Mouse (Mus musculus): ENCODE measurements around the gene Nr0b2. TPM values are rescaled to one million over a fixed set of nuclear protein-coding genes. Genes with fewer than 3 reads are reported as not detected.

The Nr0b2 gene
- polyA plus RNA-seq, 1 experiment from 2014 or later, result 6.6 TPM

DNA sequence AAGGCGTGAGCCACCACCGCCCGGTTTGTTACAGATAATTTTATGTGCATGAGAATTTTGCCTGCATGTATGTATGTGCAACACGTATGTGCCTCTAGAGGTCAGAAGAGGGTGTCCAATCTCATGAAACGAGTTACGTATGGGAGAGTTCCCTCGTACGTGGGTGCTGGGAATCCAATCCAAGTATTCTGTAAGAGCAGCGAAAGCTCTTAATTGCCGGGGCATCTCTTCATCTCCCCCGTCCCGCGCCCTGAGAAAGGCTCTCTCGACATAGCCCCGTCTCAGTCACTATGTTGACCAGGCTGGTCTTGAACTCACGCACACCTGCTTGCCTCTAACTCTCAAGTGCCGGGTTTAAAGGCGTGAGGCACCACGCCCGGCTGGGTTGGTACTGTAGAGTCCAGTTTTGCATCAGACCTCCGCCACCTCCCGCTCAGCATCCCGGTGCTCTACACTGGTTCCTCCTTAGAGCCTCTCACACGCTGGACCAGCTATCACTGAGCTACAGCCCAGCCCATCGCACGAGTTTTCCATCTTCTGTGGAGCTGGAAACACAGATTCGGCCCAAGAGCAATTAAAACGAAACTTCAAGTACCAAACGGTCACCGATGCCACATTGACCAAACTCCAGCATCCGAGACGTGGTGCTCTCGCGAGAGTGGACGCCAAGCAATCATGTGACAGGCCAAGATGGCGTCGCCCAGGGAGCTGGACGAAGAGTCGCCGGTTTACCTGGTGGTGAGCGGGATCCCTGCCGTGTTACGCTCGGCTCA lies 21.1 kb downstream of the Nr0b2 start, which contains the start of gene Gpatch3:
Gene Gpatch3 (plus strand): TSS at position 676 of the 773 bp plus-strand sequence.
- 6% methylated on average over 44 of the region's 44 CpGs for WGBS
- ATAC-seq (ENCODE audit: insufficient read depth, low FRiP score), result peak; percentile 89
- H3K9ac ChIP-seq (ENCODE audit: low read length), result peak within 1 kb of the TSS; percentile 92
- peak within 1 kb of the TSS; percentile 98 for H3K4me2 ChIP-seq (ENCODE audit: low read depth, low read length)
- peak within 1 kb of the TSS; percentile 94 for H3K4me3 ChIP-seq (replicated peaks; ENCODE audit: low read length)
- H3K9me3 ChIP-seq (replicated peaks; ENCODE audit: control insufficient read depth, low read length), result no peaks in the 10 kb centered on the region
- peaks cover 7% of the 10 kb centered on the region; the same call in 1 of the 2 replicates for H3K4me1 ChIP-seq (ENCODE audit: control insufficient read depth, insufficient read depth, low read length)
- H3K27me3 ChIP-seq (ENCODE audit: control insufficient read depth, insufficient read depth, low read length), result no peaks in the 10 kb centered on the region
- no peaks in the 10 kb centered on the region for H3K36me3 ChIP-seq (ENCODE audit: control insufficient read depth, insufficient read depth, low read length)
- H3K27ac ChIP-seq (ENCODE audit: low read length), result peak within 1 kb of the TSS; percentile 88

DNA sequence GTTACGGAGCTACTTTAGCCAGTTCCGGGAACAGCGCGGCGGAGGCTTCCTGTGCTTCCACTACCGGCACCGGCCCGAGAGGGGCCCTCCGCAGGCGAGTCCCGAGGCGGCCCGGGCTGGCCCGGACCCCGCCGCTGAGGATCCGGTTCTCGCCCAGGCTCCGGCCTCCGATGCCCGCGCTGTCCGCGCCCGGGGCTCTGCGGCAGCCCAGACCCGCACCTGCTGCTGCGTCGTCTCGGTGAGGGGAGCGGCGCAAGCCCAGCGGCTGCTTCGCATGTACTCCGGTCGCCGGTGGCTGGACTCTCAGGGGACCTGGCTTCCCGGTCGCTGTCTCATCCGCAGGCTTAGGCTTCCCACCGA lies 21.6 kb downstream of the Nr0b2 start:
- H3K27ac ChIP-seq (ENCODE audit: low read length), result peak overlapping the region; percentile 88; the same call in 1 of the 2 replicates
- peak; percentile 31 for ATAC-seq (ENCODE audit: insufficient read depth, low FRiP score)
- H3K4me1 ChIP-seq (ENCODE audit: control insufficient read depth, insufficient read depth, low read length), result peaks cover 7% of the 10 kb centered on the region; the same call in 1 of the 2 replicates
- H3K4me3 ChIP-seq (replicated peaks; ENCODE audit: low read length), result peak overlapping the region; percentile 94
- under 1% methylated on average over 41 of the region's 41 CpGs for WGBS
- H3K9ac ChIP-seq (ENCODE audit: low read length), result peak overlapping the region; percentile 92
- H3K9me3 ChIP-seq (replicated peaks; ENCODE audit: control insufficient read depth, low read length), result no peaks in the 10 kb centered on the region
- peak overlapping the region; percentile 98 for H3K4me2 ChIP-seq (ENCODE audit: low read depth, low read length)
- H3K27me3 ChIP-seq (ENCODE audit: control insufficient read depth, insufficient read depth, low read length), result no peaks in the 10 kb centered on the region
- H3K36me3 ChIP-seq (ENCODE audit: control insufficient read depth, insufficient read depth, low read length), result no peaks in the 10 kb centered on the region

DNA sequence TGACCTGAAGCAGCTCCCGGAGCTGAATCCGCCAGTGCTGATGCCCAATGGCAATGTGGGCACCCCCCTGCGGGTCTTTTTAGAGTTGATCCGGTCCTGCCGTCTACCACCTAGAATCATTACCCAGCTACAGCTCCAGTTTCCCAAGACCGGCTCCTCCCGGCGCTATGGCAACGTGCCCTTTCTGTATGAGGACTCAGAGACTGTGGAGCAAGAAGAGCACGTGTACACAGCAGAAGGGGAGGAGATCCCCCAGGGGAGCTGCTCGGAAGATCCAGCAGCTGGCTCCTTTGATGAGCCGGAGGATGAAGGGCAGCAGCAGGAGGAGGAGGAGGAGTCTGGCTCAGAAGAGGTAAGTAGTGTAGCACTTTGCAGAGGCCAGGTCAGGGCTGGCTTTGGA lies 24.8 kb downstream of the Nr0b2 start:
- H3K9me3 ChIP-seq (replicated peaks; ENCODE audit: control insufficient read depth, low read length), result no peaks in the 10 kb centered on the region
- 80% methylated on average over 12 of the region's 12 CpGs for WGBS

DNA sequence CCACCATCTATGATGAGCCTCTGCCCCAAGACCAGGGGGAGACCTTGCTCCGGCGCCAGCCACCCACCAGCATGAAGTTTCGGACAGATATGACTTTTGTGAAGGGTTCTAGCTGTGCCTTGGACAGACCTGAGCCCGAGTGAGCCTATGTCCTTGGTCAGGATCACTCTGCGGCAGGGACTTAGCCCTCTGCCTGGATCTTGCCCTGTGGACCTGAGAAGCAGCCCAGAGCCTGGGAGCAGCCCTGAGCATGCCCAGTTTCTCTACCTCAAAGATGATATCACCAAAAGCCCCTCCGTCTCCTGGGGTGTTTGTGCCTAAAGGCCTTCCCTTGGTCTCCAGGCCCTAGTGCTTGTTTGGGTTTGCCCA lies 30.5 kb downstream of the Nr0b2 start:
- H3K9me3 ChIP-seq (replicated peaks; ENCODE audit: control insufficient read depth, low read length), result no peaks in the 10 kb centered on the region
- H3K27ac ChIP-seq (ENCODE audit: low read length), result peak overlapping the region; percentile 75
- 51% methylated on average over 6 of the region's 6 CpGs for WGBS
- peak overlapping the region; percentile 77 for H3K4me3 ChIP-seq (replicated peaks; ENCODE audit: low read length)
- H3K4me2 ChIP-seq (ENCODE audit: low read depth, low read length), result peak overlapping the region; percentile 89
- H3K36me3 ChIP-seq (ENCODE audit: control insufficient read depth, insufficient read depth, low read length), result peaks cover 12% of the 10 kb centered on the region; the same call in 1 of the 2 replicates
- H3K9ac ChIP-seq (ENCODE audit: low read length), result peak overlapping the region; percentile 90
- ATAC-seq (ENCODE audit: insufficient read depth, low FRiP score), result 0 out of 2 replicates have a peak, but pooled peaks have one; percentile 38
- H3K4me1 ChIP-seq (ENCODE audit: control insufficient read depth, insufficient read depth, low read length), result peaks cover 13% of the 10 kb centered on the region
- H3K27me3 ChIP-seq (ENCODE audit: control insufficient read depth, insufficient read depth, low read length), result no peaks in the 10 kb centered on the region

More for the DNA sequence above, 24.8 kb downstream of the Nr0b2 start:
- Histone ChIP-seq H3K27ac (ENCODE audit: low read length) (no peak overlapping the region), H3K9ac (ENCODE audit: low read length) (no peak overlapping the region), H3K27me3 (ENCODE audit: control insufficient read depth, insufficient read depth, low read length) (no peaks in the 10 kb centered on the region), H3K36me3 (ENCODE audit: control insufficient read depth, insufficient read depth, low read length) (no peaks in the 10 kb centered on the region), H3K4me3 (replicated peaks; ENCODE audit: low read length) (no peak overlapping the region), H3K4me1 (ENCODE audit: control insufficient read depth, insufficient read depth, low read length) (peaks cover 7% of the 10 kb centered on the region; the same call in 1 of the 2 replicates), H3K4me2 (ENCODE audit: low read depth, low read length) (no peak overlapping the region)
- no peak for ATAC-seq (ENCODE audit: insufficient read depth, low FRiP score)

DNA sequence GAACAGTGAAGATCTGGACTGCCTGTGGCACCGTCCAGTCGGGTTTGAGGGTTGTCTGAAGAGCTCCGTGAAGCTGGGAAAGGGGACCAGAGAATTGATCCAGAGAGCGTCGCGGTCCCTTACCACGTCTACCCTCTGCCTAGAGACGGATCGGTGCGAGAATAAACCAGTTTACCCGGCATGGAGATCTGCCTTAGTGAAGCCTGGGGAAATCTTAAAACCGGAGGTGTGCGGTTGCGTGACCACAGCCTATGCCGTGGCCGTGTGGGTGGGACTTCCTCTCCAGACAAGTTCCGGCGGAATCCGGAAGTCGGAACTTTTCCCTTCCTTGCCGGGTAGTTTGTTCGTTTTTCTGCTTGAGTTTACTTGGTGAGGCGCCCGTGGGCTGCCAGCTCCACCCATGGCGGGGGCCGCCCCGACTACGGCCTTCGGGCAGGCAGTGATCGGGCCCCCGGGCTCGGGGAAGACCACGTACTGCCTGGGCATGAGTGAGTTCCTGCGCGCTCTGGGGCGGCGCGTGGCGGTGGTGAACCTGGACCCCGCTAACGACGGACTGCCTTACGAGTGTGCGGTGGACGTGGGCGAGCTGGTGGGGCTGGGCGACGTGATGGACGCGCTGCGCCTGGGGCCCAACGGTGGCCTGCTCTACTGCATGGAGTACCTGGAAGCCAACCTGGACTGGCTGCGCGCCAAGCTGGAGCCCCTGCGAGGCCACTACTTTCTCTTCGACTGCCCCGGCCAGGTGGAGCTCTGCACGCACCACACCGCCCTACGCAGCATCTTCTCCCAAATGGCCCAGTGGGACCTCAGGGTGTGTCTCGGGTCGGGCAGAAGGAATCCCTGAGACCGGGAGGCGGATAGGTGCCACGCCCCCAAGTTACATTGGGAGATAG lies 31.1 kb downstream of the Nr0b2 start, which contains the start of gene Gpn2:
Gene Gpn2 (plus strand): TSS at position 304 of the 893 bp plus-strand sequence.
- H3K36me3 ChIP-seq (ENCODE audit: control insufficient read depth, insufficient read depth, low read length), result peaks cover 12% of the 10 kb centered on the region; the same call in 1 of the 2 replicates
- peak within 1 kb of the TSS; percentile 90 for H3K9ac ChIP-seq (ENCODE audit: low read length)
- H3K4me2 ChIP-seq (ENCODE audit: low read depth, low read length), result peak within 1 kb of the TSS; percentile 89
- peak within 1 kb of the TSS; percentile 75 for H3K27ac ChIP-seq (ENCODE audit: low read length)
- no peaks in the 10 kb centered on the region for H3K27me3 ChIP-seq (ENCODE audit: control insufficient read depth, insufficient read depth, low read length)
- peak within 1 kb of the TSS; percentile 77 for H3K4me3 ChIP-seq (replicated peaks; ENCODE audit: low read length)
- no peaks in the 10 kb centered on the region for H3K9me3 ChIP-seq (replicated peaks; ENCODE audit: control insufficient read depth, low read length)
- peaks cover 13% of the 10 kb centered on the region for H3K4me1 ChIP-seq (ENCODE audit: control insufficient read depth, insufficient read depth, low read length)
- peak; percentile 90 for ATAC-seq (ENCODE audit: insufficient read depth, low FRiP score)
- 1% methylated on average over 65 of the region's 65 CpGs for WGBS

DNA sequence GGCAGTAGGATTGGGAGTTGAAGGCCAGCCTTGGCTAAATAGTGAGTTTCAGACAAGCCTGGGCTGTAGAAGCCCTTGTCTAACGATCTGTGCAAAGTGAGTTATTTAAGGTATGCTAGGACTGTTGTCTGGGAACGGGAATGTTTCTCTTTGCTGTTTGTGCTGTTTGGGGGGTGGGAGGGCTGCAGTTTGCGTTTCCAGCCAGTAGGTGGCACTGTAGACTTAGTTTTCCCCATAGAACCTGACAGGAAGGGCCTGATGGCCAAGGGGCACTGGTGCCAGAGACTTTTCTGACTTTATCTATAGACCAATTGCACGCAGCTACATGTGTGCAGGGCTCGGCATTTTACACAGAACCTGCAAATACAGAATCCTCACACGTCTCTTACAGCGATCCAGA lies 39.4 kb downstream of the Nr0b2 start:
- Histone ChIP-seq H3K27ac (ENCODE audit: low read length) (no peak overlapping the region), H3K27me3 (ENCODE audit: control insufficient read depth, insufficient read depth, low read length) (no peaks in the 10 kb centered on the region), H3K4me2 (ENCODE audit: low read depth, low read length) (no peak overlapping the region), H3K4me1 (ENCODE audit: control insufficient read depth, insufficient read depth, low read length) (no peaks in the 10 kb centered on the region), H3K9ac (ENCODE audit: low read length) (no peak overlapping the region), H3K4me3 (replicated peaks; ENCODE audit: low read length) (no peak overlapping the region), H3K9me3 (replicated peaks; ENCODE audit: control insufficient read depth, low read length) (no peaks in the 10 kb centered on the region), H3K36me3 (ENCODE audit: control insufficient read depth, insufficient read depth, low read length) (peaks cover 10% of the 10 kb centered on the region; the same call in 1 of the 2 replicates)
- 25% methylated on average over 7 of the region's 7 CpGs for WGBS
- ATAC-seq (ENCODE audit: insufficient read depth, low FRiP score), result 0 out of 2 replicates have a peak, but pooled peaks have one; percentile 43

DNA sequence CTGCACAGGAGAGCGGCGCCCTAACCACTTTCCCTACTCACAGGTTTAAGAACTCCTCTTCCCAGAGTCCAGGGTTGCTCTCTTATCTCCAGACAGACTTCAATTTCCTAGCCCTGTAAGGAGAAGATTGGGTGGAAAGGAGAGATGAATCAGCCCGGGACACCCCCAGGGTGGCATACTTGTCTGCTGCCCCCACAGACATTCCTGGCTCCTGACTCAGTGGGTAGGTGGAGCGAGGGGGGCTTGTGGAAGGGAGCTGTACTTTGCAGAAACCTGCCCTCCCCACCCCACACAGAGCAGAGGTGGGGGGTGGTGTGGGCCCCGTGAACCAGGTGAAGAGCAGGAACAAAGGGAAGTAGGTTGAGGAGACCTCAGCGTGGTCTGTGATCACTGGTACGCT lies 42.4 kb downstream of the Nr0b2 start:
- no peak overlapping the region for H3K4me3 ChIP-seq (replicated peaks; ENCODE audit: low read length)
- H3K27ac ChIP-seq (ENCODE audit: low read length), result no peak overlapping the region
- peaks cover 4% of the 10 kb centered on the region; the same call in 1 of the 2 replicates for H3K27me3 ChIP-seq (ENCODE audit: control insufficient read depth, insufficient read depth, low read length)
- 69% methylated on average over 7 of the region's 7 CpGs for WGBS
- 0 out of 2 replicates have a peak overlapping the region, but pooled peaks have one; percentile 6 for H3K9ac ChIP-seq (ENCODE audit: low read length)
- H3K36me3 ChIP-seq (ENCODE audit: control insufficient read depth, insufficient read depth, low read length), result 0 out of 2 replicates have a peak, but pooled peaks cover 3% of the 10 kb centered on the region
- no peaks in the 10 kb centered on the region for H3K9me3 ChIP-seq (replicated peaks; ENCODE audit: control insufficient read depth, low read length)
- ATAC-seq (ENCODE audit: insufficient read depth, low FRiP score), result no peak
- no peak overlapping the region for H3K4me2 ChIP-seq (ENCODE audit: low read depth, low read length)
- peaks cover 5% of the 10 kb centered on the region; the same call in 1 of the 2 replicates for H3K4me1 ChIP-seq (ENCODE audit: control insufficient read depth, insufficient read depth, low read length)

DNA sequence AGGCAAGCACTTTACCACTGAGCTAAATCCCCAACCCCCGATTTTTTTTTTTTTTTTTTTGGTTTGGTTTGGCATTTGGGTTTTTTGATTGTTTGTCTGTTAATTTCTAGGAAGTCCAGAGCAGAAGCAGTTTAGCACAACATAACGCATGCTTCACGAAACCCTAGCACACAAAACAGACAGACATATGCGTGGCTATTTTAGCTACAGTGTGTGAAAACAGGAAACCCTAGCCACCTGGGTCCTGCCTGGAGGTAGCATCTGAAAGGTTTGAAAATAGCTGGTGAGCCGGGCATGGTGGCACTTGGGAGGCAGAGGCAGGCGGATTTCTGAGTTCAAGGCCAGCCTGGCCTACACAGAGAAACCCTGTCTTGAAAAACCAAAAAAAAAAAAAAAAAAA lies 42.9 kb downstream of the Nr0b2 start:
- Histone ChIP-seq H3K9ac (ENCODE audit: low read length) (no peak overlapping the region), H3K9me3 (replicated peaks; ENCODE audit: control insufficient read depth, low read length) (no peaks in the 10 kb centered on the region), H3K4me2 (ENCODE audit: low read depth, low read length) (no peak overlapping the region), H3K4me1 (ENCODE audit: control insufficient read depth, insufficient read depth, low read length) (peaks cover 5% of the 10 kb centered on the region; the same call in 1 of the 2 replicates), H3K27ac (ENCODE audit: low read length) (no peak overlapping the region), H3K4me3 (replicated peaks; ENCODE audit: low read length) (no peak overlapping the region), H3K27me3 (ENCODE audit: control insufficient read depth, insufficient read depth, low read length) (peaks cover 4% of the 10 kb centered on the region; the same call in 1 of the 2 replicates), H3K36me3 (ENCODE audit: control insufficient read depth, insufficient read depth, low read length) (0 out of 2 replicates have a peak, but pooled peaks cover 3% of the 10 kb centered on the region)
- 81% methylated on average over 6 of the region's 6 CpGs for WGBS
- no peak for ATAC-seq (ENCODE audit: insufficient read depth, low FRiP score)
